Mouse (Mus musculus) megakaryocyte, embryonic 14.5 days (primary cell): ENCODE measurements around the gene Gnat1.

ENCODE experiments used
- FLI1 ChIP-seq: IDR thresholded peaks from 2 replicates; pipeline ENCODE4 v1.6.1; 2012; ENCODE audit warnings: low read length, inconsistent platforms, mixed read lengths
- GATA1 ChIP-seq: IDR thresholded peaks from 3 replicates; pipeline ENCODE4 v1.6.1; 2012; ENCODE audit warnings: mixed read lengths, low read length, inconsistent platforms, borderline replicate concordance

- no peak for TF ChIP-seq GATA1
- no peak for TF ChIP-seq FLI1
These were observed 44.5 kb upstream of the Gnat1 start for GRCm38 (mm10) chr9:107723794-107724531.
